In genomic region chr12:9052075-9052829, GRCm38 (mm10) we compare ENCODE assay signal across 7 mouse cellular contexts. TPM values are rescaled to one million over a fixed set of nuclear protein-coding genes. Genes with fewer than 3 reads are reported as not detected.
DNase-seq lines count a peak whose midpoint lies in the region; ATAC-seq lines count a peak whose summit lies in the region.

No protein-coding gene starts in this region.

- DNase-seq in adrenal gland, adult 18-20 months (ENCODE audit: low spot score in 2 of 2), result peak; percentile 76 to 79
- DNase-seq in embryo, embryonic 11.5 days (ENCODE audit: low read depth, low spot score), result peak; percentile 71
- DNase-seq in gonadal fat pad, adult 2 months (ENCODE audit: low read depth), result peak; percentile 19
- DNase-seq in kidney, adult 11 months, result peak; percentile 72
- peak; percentile 86 for DNase-seq in limb, embryonic 10.5 days (ENCODE audit: low spot score)
- peak; percentile 92 for DNase-seq in midbrain, embryonic 14.5 days
- DNase-seq in spleen, adult 12 weeks (ENCODE audit: low spot score), result peak; percentile 42

- peaks cover 16% of the 10 kb centered on the region for H3K4me1 ChIP-seq in limb, embryonic 10.5 days
- no peaks in the 10 kb centered on the region for H3K4me1 ChIP-seq in midbrain, embryonic 14.5 days (ENCODE audit: control insufficient read depth, insufficient read depth, low read length)

- 61% methylated on average over 8 of the region's 8 CpGs for WGBS in limb, embryonic 10.5 days
- 57% methylated on average over 8 of the region's 8 CpGs for WGBS in midbrain, embryonic 14.5 days

- no peak overlapping the region for H3K4me3 ChIP-seq in limb, embryonic 10.5 days
- no peak overlapping the region for H3K4me3 ChIP-seq in midbrain, embryonic 14.5 days (replicated peaks; ENCODE audit: low read depth, low read length)

- no peaks in the 10 kb centered on the region for H3K27me3 ChIP-seq in limb, embryonic 10.5 days (ENCODE audit: low read depth, poor library complexity, severe bottlenecking)
- H3K27me3 ChIP-seq in midbrain, embryonic 14.5 days (ENCODE audit: control insufficient read depth, insufficient read depth, low read length), result no peaks in the 10 kb centered on the region

- no peaks in the 10 kb centered on the region for H3K9me3 ChIP-seq in limb, embryonic 10.5 days (replicated peaks)
- H3K9me3 ChIP-seq in midbrain, embryonic 14.5 days (ENCODE audit: control insufficient read depth, low read length), result no peaks in the 10 kb centered on the region

- H3K9ac ChIP-seq in midbrain, embryonic 14.5 days (replicated peaks; ENCODE audit: low read length), result no peak overlapping the region

- no peak overlapping the region for H3K27ac ChIP-seq in limb, embryonic 10.5 days
- H3K27ac ChIP-seq in midbrain, embryonic 14.5 days (replicated peaks; ENCODE audit: low read depth, low read length), result no peak overlapping the region

- H3K36me3 ChIP-seq in limb, embryonic 10.5 days, result no peaks in the 10 kb centered on the region
- no peaks in the 10 kb centered on the region for H3K36me3 ChIP-seq in midbrain, embryonic 14.5 days (ENCODE audit: control insufficient read depth, insufficient read depth, low read length)

- ATAC-seq in midbrain, embryonic 14.5 days (ENCODE audit: low FRiP score, low TSS enrichment), result peak; percentile 84

- no peak overlapping the region for H3K4me2 ChIP-seq in midbrain, embryonic 14.5 days (ENCODE audit: low read length)

RNA-seq across cellular contexts. Expression of gene Ttc32, which starts 22.5 kb away (rescaled TPM):
- total RNA-seq in adrenal gland, adult 18-20 months (2021), result 10 to 100 TPM; 11.9 to 13.0 TPM
- 8.9 and 10.3 TPM in 2 replicates for polyA plus RNA-seq in gonadal fat pad, adult 2 months (2012; rRNA removed)
- 14.8 and 15.0 TPM in 2 replicates for polyA plus RNA-seq in limb, embryonic 10.5 days (2016; fragmentation: Nextera tagmentation; extraction: Ambion mirVana)
- 9.1 and 9.6 TPM in 2 replicates for polyA plus RNA-seq in midbrain, embryonic 14.5 days (2014; fragmentation: Nextera tagmentation; extraction: Ambion mirVana)

Comparison
In these comparisons a context has a peak if more than half of its experiments do, and no peak if none do; other contexts are left out.
1. DNase-seq: peak in every context shown above with its lines; median percentile 92 in midbrain, embryonic 14.5 days; 86 in limb, embryonic 10.5 days; 78 in adrenal gland, adult 18-20 months; 72 in kidney, adult 11 months; 71 in embryo, embryonic 11.5 days; 42 in spleen, adult 12 weeks; 19 in gonadal fat pad, adult 2 months.